Mouse (Mus musculus) ovary, postnatal 10 days (tissue): ENCODE results near the gene Foxo6.

Experiments
- DNase-seq: peaks from one replicate; pipeline ENCODE4 v3.0.0; 2022; ENCODE audit warnings: low spot score

Foxo6 gene

GRCm38 (mm10) chr4:120284187-120284586 is 3.0 kb downstream of the Foxo6 start:
- DNase-seq, result no peak

- peak; percentile 50 for DNase-seq
These were observed 4.0 kb downstream of the Foxo6 start for GRCm38 (mm10) chr4:120283141-120283540.

GRCm38 (mm10) chr4:120282568-120283091 is 4.5 kb downstream of the Foxo6 start:
- DNase-seq, result no peak

- DNase-seq, result no peak
These were observed 6.1 kb downstream of the Foxo6 start for GRCm38 (mm10) chr4:120281011-120281410.

- DNase-seq, result no peak
These were observed 6.7 kb downstream of the Foxo6 start for GRCm38 (mm10) chr4:120280432-120280831.

- DNase-seq, result no peak
These were observed 9.8 kb downstream of the Foxo6 start for GRCm38 (mm10) chr4:120277255-120277928.

- no peak for DNase-seq
These were observed 11.7 kb downstream of the Foxo6 start for GRCm38 (mm10) chr4:120275487-120275886.

- DNase-seq, result no peak
These were observed 13.6 kb downstream of the Foxo6 start for GRCm38 (mm10) chr4:120273594-120273993.

- no peak for DNase-seq
These were observed 15.1 kb downstream of the Foxo6 start for GRCm38 (mm10) chr4:120271886-120272580.

- no peak for DNase-seq
These were observed 15.9 kb downstream of the Foxo6 start for GRCm38 (mm10) chr4:120271208-120271607.

- DNase-seq, result no peak
These were observed 16.3 kb downstream of the Foxo6 start for GRCm38 (mm10) chr4:120270937-120271199.

- DNase-seq, result no peak
These were observed 16.8 kb downstream of the Foxo6 start for GRCm38 (mm10) chr4:120270148-120270936.

- DNase-seq, result no peak
These were observed 17.7 kb downstream of the Foxo6 start for GRCm38 (mm10) chr4:120269426-120269825.

GRCm38 (mm10) chr4:120268214-120269061 is 18.7 kb downstream of the Foxo6 start:
- DNase-seq, result no peak

- no peak for DNase-seq
These were observed 19.5 kb downstream of the Foxo6 start for GRCm38 (mm10) chr4:120267683-120268082.

GRCm38 (mm10) chr4:120267136-120267535 is 20.0 kb downstream of the Foxo6 start:
- DNase-seq, result no peak

- no peak for DNase-seq
These were observed 23.0 kb downstream of the Foxo6 start for GRCm38 (mm10) chr4:120264105-120264504.

GRCm38 (mm10) chr4:120262726-120263125 is 24.4 kb downstream of the Foxo6 start:
- no peak for DNase-seq

GRCm38 (mm10) chr4:120262206-120262605 is 24.9 kb downstream of the Foxo6 start:
- no peak for DNase-seq

GRCm38 (mm10) chr4:120259356-120260181 is 27.6 kb downstream of the Foxo6 start:
- DNase-seq, result no peak

- DNase-seq, result no peak
These were observed 38.3 kb downstream of the Foxo6 start for GRCm38 (mm10) chr4:120248800-120249261.
